Mouse (Mus musculus): ENCODE measurements around the gene Snai1. TPM values are rescaled to one million over a fixed set of nuclear protein-coding genes. Genes with fewer than 3 reads are reported as not detected.

The Snai1 gene
- polyA plus RNA-seq, 1 experiment from 2014 or later = 17.6 TPM

DNA sequence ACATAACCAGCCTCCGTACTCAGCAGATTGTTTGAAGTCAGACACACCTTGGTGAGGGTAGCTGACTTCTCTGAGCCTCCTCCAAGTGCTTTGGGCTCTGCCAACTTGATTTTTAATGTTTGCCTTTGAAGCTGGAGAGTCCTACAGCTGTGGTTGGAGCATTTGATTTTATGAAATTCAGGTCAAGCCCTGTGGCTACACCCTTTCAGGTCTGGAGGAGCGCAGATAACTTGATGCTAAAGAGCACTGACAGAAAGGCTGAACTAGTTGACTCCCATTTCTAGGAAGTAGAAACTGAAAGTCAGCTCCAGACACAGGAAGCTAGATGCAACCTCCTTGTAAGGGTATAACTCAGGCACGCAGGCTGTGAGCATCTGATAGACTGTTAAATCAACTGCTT lies 32.9 kb upstream of the Snai1 start:
- Histone ChIP-seq H3K36me3 (peaks cover 38% of the 10 kb centered on the region), H3K4me3 (peak overlapping the region; percentile 76), H3K27ac (replicated peaks) (no peak overlapping the region), H3K27me3 (replicated peaks) (no peaks in the 10 kb centered on the region), H3K9ac (peak overlapping the region; percentile 91), H3K4me2 (peak overlapping the region; percentile 80), H3K9me3 (no peaks in the 10 kb centered on the region), H3K4me1 (peaks cover 50% of the 10 kb centered on the region)
- ATAC-seq (ENCODE audit: extremely low read depth, insufficient number of reproducible peaks, low FRiP score, low TSS enrichment) = no peak
- WGBS = 74% methylated on average over 3 of the region's 3 CpGs

DNA sequence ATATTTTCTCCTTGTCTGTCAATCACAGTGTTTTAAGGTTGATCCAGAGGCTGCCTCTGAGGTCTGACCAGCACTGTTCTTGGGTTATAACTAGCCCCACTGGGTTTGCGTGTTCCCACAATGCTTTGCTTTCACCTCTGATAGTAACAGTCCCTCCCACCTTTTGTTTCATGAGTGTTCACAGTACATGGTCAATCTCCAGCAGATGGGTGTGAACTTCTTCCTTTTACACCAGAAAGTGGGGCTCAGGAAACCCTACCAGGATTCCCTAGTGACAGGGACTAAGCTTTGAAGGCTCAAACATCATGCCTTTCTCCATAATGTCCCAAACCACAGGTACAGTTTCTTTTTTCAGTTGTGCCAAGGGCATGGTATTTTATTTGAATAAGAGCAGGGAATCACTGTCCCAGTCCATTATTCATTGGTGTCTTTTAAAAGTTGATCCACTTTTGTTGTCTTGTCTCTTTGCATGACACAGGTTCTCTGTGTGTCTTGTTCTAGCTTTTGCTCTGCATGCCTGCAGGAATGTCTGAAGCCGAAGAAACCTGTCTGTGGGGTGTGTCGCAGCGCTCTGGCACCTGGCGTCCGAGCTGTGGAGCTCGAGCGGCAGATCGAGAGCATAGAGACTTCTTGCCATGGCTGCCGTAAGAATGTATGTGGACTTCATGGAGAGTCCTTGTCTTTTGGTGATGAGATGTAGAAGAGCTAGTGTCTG lies 31.3 kb upstream of the Snai1 start:
- no peak overlapping the region for H3K27ac ChIP-seq (replicated peaks)
- no peaks in the 10 kb centered on the region for H3K9me3 ChIP-seq
- peaks cover 54% of the 10 kb centered on the region for H3K36me3 ChIP-seq
- 91% methylated on average over 10 of the region's 10 CpGs for WGBS
- ATAC-seq (ENCODE audit: extremely low read depth, insufficient number of reproducible peaks, low FRiP score, low TSS enrichment) = no peak
- peak overlapping the region; percentile 5; the same call in 1 of the 2 replicates for H3K9ac ChIP-seq
- H3K4me2 ChIP-seq = no peak overlapping the region
- no peak overlapping the region for H3K4me3 ChIP-seq
- H3K4me1 ChIP-seq = peaks cover 60% of the 10 kb centered on the region
- H3K27me3 ChIP-seq (replicated peaks) = no peaks in the 10 kb centered on the region

DNA sequence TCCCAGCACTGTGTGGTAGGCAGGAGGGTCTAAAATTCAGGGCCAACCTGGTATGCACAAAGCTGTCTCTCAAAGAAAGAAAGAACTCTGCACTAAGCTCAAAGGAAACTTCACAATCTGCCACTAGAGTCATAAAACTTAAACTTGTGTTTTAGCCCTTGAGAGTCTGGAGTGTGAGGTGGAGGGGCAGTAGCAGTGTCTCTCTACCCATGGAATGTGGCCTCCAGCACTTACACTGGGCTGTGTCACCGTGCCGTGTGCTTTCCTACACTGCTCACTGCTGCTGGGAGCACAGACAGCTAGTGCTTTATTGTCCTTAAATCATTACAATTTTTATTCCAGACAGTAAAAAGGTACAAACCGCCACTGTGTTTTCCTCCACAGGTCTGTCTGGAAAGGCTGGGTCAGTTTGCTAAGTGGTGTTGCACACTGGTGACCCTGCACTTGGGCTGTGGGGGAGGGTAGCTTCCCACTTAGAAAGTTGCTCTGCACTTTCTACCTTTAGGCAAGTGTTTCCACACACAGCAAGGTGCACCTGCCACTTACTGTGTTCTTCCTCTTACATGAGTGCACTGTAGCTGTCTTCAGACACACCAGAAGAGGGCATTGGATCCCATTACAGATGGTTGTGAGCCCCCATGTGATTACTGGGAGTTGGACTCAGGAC lies 30.1 kb upstream of the Snai1 start:
- no peak for ATAC-seq (ENCODE audit: extremely low read depth, insufficient number of reproducible peaks, low FRiP score, low TSS enrichment)
- no peak overlapping the region for H3K9ac ChIP-seq
- 73% methylated on average over 3 of the region's 3 CpGs for whole genome bisulfite sequencing
- peak overlapping the region; percentile 42 for H3K27ac ChIP-seq (replicated peaks)
- H3K4me2 ChIP-seq = no peak overlapping the region
- H3K9me3 ChIP-seq = no peaks in the 10 kb centered on the region
- H3K27me3 ChIP-seq (replicated peaks) = no peaks in the 10 kb centered on the region
- no peak overlapping the region for H3K4me3 ChIP-seq
- peaks cover 65% of the 10 kb centered on the region for H3K36me3 ChIP-seq
- H3K4me1 ChIP-seq = peaks cover 59% of the 10 kb centered on the region

DNA sequence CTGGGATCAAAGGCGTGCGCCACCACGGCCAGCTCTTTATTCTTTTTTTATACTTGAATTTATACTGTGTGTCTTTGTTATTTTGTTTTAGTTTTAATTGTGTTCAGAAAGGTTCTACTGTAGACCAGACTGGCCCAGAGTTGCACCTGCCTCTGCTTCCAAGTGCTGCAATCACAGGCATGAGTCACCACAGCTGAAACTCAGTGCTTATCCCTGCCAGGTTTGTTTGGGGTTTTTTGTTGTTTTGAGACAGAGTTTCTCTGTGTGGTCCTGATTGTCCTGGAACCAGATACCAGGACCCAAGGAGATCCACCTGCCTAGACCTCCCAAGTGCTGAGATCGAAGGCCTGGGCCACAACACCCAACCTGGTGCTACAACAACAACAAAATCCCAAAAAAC lies 29.4 kb upstream of the Snai1 start:
- Histone ChIP-seq H3K27ac (replicated peaks) (no peak overlapping the region), H3K4me2 (no peak overlapping the region), H3K4me3 (no peak overlapping the region), H3K9ac (no peak overlapping the region), H3K27me3 (replicated peaks) (no peaks in the 10 kb centered on the region), H3K4me1 (peaks cover 57% of the 10 kb centered on the region), H3K9me3 (no peaks in the 10 kb centered on the region), H3K36me3 (peaks cover 72% of the 10 kb centered on the region)
- no peak for ATAC-seq (ENCODE audit: extremely low read depth, insufficient number of reproducible peaks, low FRiP score, low TSS enrichment)
- 97% methylated on average over 4 of the region's 4 CpGs for WGBS

DNA sequence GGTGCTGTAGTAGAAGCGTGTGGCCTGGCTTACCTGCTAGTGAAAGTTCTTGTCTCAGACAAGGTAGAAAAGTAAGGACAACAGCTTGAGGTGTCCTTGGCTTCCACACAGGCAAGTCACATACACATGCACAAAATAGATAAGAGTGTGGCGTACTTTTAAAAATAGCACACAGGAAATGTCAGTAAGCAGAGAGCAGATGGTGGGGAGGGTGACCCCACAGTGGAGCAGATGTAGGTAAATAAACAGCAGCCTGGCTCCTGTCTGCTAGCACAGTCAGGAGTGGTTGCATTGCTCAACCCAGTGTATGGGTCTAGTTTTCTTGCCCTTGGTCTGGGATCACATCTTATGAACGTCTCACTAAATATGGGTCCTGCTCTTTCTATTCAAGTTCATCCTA lies 27.5 kb upstream of the Snai1 start:
- no peaks in the 10 kb centered on the region for H3K9me3 ChIP-seq
- peak overlapping the region; percentile 89 for H3K27ac ChIP-seq (replicated peaks)
- no peak overlapping the region for H3K4me3 ChIP-seq
- peak overlapping the region; percentile 60 for H3K9ac ChIP-seq
- ATAC-seq (ENCODE audit: extremely low read depth, insufficient number of reproducible peaks, low FRiP score, low TSS enrichment) = no peak
- peaks cover 49% of the 10 kb centered on the region for H3K4me1 ChIP-seq
- no peaks in the 10 kb centered on the region for H3K27me3 ChIP-seq (replicated peaks)
- 41% methylated on average over 3 of the region's 3 CpGs for WGBS
- H3K4me2 ChIP-seq = peak overlapping the region; percentile 48
- H3K36me3 ChIP-seq = peaks cover 91% of the 10 kb centered on the region

DNA sequence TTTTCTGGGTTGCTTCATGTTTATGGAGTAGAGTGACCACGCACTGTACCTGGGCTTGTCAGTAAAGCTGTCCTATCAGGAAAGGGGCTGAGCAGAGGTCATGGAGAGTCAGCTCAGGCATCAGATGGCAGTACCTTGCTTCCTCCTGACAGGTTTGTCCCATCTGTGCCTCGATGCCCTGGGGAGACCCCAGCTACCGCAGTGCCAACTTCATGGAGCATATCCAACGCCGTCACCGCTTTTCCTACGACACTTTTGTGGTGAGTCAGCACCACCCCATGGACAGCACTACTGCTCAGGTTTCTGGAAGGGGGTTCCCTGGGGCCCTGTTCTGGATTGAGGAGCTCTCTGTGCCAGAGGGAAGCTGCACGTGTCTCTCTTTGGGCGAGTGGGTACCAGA lies 25.6 kb upstream of the Snai1 start:
- Histone ChIP-seq H3K4me2 (no peak overlapping the region), H3K9me3 (no peaks in the 10 kb centered on the region), H3K9ac (no peak overlapping the region), H3K36me3 (peaks cover 98% of the 10 kb centered on the region), H3K4me1 (peaks cover 33% of the 10 kb centered on the region), H3K27ac (replicated peaks) (no peak overlapping the region), H3K4me3 (no peak overlapping the region), H3K27me3 (replicated peaks) (no peaks in the 10 kb centered on the region)
- ATAC-seq (ENCODE audit: extremely low read depth, insufficient number of reproducible peaks, low FRiP score, low TSS enrichment) = no peak
- 93% methylated on average over 9 of the region's 9 CpGs for WGBS

DNA sequence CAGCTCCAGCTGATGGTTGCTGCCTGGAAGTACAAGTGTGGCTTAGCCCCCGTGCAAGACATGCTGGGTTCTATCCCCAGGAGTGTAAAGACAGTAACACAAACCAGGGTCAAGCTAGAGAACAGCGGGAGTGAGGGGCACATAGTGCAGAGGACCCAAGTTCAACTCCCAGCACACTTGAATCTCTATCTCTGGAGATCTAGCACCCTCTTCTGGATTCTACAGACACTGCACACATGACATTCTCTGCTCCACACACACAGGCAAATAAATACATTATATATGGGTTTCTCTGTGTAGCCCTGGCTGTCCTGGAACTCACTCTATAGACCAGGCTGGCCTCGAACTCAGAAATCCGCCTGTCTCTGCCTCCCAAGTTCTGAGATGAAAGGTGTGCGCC lies 25.0 kb upstream of the Snai1 start:
- Histone ChIP-seq H3K9me3 (no peaks in the 10 kb centered on the region), H3K4me2 (no peak overlapping the region), H3K27ac (replicated peaks) (no peak overlapping the region), H3K36me3 (peaks cover 98% of the 10 kb centered on the region), H3K27me3 (replicated peaks) (no peaks in the 10 kb centered on the region), H3K4me1 (peaks cover 27% of the 10 kb centered on the region), H3K9ac (no peak overlapping the region), H3K4me3 (no peak overlapping the region)
- ATAC-seq (ENCODE audit: extremely low read depth, insufficient number of reproducible peaks, low FRiP score, low TSS enrichment) = no peak
- WGBS = 80% methylated on average over 5 of the region's 5 CpGs

DNA sequence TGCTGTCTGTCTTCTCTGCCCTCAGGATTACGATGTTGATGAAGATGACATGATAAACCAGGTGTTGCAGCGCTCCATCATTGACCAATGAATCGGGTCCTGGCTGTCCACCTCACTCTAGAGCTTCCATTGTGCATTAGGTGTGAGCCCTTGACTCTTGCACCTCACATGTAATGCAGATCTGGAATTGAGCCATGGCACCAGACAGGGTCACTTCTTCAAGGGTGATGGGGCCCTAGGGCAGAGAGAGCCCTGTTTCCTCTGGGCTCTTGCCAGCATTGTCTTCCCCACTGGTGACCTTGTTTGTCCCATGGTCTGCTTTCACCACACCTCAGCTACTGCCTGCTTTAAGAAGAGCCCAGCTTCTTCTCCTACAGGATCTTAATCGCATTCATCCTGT lies 23.4 kb upstream of the Snai1 start:
- 90% methylated on average over 4 of the region's 4 CpGs for WGBS
- no peak for ATAC-seq (ENCODE audit: extremely low read depth, insufficient number of reproducible peaks, low FRiP score, low TSS enrichment)
- Histone ChIP-seq H3K4me3 (no peak overlapping the region), H3K27me3 (replicated peaks) (no peaks in the 10 kb centered on the region), H3K9me3 (no peaks in the 10 kb centered on the region), H3K9ac (no peak overlapping the region), H3K4me2 (no peak overlapping the region), H3K36me3 (peaks cover 96% of the 10 kb centered on the region), H3K27ac (replicated peaks) (0 out of 2 replicates have a peak overlapping the region, but pooled peaks have one; percentile 34), H3K4me1 (peaks cover 21% of the 10 kb centered on the region)

DNA sequence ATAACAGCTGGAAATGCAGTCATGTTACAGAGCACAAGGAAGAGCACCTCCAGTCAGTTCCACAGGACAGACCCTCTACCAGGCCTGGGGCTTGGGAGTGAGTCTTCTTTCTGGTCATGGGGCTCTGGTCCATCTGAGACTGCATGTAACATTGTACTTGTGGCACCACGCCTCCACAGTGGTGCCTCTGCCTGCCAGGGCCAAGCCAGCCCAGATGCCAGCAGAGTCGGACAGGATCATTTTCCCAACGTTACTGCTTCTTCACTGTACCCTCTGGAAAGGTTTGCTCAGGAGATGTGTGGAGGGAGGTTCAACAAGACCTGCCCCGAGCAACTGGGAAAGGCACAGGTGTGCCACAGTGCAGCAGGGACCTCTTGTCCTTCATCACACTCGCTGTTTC lies 22.3 kb upstream of the Snai1 start:
- Histone ChIP-seq H3K4me1 (peaks cover 11% of the 10 kb centered on the region), H3K27me3 (replicated peaks) (no peaks in the 10 kb centered on the region), H3K9me3 (no peaks in the 10 kb centered on the region), H3K36me3 (peaks cover 93% of the 10 kb centered on the region), H3K4me3 (no peak overlapping the region), H3K4me2 (no peak overlapping the region), H3K27ac (replicated peaks) (no peak overlapping the region), H3K9ac (no peak overlapping the region)
- WGBS = 85% methylated on average over 5 of the region's 5 CpGs
- ATAC-seq (ENCODE audit: extremely low read depth, insufficient number of reproducible peaks, low FRiP score, low TSS enrichment) = no peak

DNA sequence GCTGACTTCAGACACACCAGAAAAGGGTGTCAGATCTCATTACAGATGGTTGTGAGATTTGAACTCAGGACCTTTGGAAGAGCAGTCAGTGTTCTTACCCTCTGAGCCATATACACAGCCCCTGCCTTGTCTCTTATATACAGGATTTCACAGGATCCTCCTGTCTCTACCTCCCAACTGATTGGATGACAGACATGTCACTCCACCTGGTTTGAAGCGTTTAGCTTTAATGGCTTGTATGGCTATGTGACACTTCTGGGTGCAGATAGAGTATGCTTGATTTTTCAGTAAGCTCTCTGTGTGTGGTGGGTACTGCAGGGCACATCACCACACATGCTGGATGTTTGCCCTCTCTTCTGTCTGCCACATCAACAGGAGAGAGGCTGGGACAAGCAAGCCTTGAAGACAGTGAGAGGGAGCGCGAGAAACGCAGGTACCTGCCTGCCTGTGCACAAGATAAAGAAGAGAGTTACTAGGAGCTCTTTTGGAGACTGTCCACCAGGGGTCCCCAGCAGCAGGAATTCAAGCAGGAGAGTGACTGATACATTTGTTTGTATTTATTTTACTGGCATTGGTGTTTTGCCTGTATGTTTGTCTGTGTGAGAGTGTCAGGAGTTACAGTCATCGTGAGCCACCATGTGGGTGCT lies 18.3 kb upstream of the Snai1 start:
- Histone ChIP-seq H3K4me1 (0 out of 2 replicates have a peak, but pooled peaks cover 2% of the 10 kb centered on the region), H3K9ac (no peak overlapping the region), H3K9me3 (no peaks in the 10 kb centered on the region), H3K27me3 (replicated peaks) (no peaks in the 10 kb centered on the region), H3K4me2 (no peak overlapping the region), H3K4me3 (no peak overlapping the region), H3K27ac (replicated peaks) (no peak overlapping the region), H3K36me3 (peaks cover 53% of the 10 kb centered on the region)
- WGBS = 72% methylated on average over 5 of the region's 5 CpGs
- no peak for ATAC-seq (ENCODE audit: extremely low read depth, insufficient number of reproducible peaks, low FRiP score, low TSS enrichment)

DNA sequence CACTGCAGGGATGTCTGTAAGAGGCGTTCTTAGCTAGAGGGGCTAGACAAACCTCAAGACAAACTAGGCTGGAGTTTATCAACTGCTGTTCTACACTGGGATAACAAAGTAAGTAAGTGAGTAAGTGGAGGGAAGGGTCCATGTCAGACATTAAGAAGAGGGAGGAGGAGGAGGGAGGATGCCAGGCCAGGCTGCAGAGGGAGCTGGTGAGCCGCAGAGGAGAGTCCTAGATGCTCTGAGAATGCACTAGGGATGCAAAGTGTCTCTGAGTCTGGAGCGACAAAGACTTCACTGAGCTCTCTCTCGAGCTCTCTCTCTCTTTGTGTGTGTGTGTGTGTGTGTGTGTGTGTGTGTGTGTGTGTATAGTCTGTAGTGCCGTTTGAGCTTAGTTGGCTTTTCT lies 9.7 kb upstream of the Snai1 start:
- Histone ChIP-seq H3K27me3 (replicated peaks) (peaks cover 12% of the 10 kb centered on the region; the same call in 1 of the 2 replicates), H3K4me3 (no peak overlapping the region), H3K4me2 (no peak overlapping the region), H3K36me3 (no peaks in the 10 kb centered on the region), H3K9me3 (no peaks in the 10 kb centered on the region), H3K27ac (replicated peaks) (no peak overlapping the region), H3K4me1 (0 out of 2 replicates have a peak, but pooled peaks cover 5% of the 10 kb centered on the region), H3K9ac (no peak overlapping the region)
- no peak for ATAC-seq (ENCODE audit: extremely low read depth, insufficient number of reproducible peaks, low FRiP score, low TSS enrichment)
- 12% methylated on average over 5 of the region's 5 CpGs for WGBS

Measured in heart, embryonic 13.5 days (tissue).